Mouse (Mus musculus): ENCODE results near the gene 1700066M21Rik. TPM values are rescaled to one million over a fixed set of nuclear protein-coding genes. Genes with fewer than 3 reads are reported as not detected.

The 1700066M21Rik gene
- 9.5 and 10.5 TPM in 2 replicates for polyA plus RNA-seq (2016; fragmentation: Nextera tagmentation; extraction: Ambion mirVana)

DNA sequence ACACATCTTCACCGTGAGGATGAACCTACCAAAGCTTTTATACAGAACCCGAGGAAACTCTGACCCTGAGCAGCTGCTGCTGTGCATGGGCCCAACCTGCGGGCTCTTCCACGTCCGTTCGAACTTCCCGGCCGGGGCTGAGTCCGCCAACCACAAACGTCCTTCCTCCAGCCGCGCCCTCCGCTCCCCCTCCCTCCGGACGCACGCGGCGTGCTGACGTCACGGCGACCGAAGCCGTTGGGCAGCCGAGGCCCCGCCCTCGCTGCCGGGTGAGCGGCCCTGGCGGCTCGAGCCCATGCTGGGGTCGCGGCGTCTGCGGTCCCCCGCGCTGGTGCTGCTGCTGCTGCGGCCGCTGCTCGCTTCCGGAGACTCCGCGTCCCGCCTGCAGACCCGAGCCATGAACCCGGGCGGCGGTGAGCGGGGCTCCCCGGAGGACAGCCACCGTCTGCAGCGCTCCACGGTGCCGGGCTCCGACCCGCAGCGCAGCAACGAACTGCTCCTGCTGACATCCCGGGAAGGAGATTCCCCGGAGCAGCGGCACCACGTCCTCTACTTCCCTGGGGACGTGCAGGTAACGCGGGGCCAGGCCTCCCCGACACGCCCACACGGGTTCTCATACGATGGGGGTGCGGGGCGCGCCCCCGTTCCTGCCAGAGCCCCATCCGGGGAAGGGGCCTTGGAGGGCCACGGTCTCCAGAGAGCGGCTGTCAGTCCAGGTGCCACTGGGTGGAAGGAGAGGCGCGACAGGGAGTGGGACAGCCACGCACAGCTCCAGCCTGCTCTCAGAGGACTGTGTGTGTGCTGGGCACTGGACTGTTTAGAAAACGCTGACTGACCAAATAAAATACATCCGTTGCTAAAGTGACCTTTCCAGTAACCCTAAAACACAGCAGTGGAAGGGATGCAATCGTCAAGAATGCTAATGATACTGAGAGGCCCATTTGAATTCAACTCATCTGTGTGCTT lies at the start of gene 1700066M21Rik:
Gene 1700066M21Rik, plus strand, starts transcription at position 245 of the 966 bp plus-strand sequence.
- Histone ChIP-seq H3K27ac (peak within 1 kb of the TSS; percentile 90), H3K36me3 (0 out of 2 replicates have a peak, but pooled peaks cover 2% of the 10 kb centered on the region), H3K4me3 (peak within 1 kb of the TSS; percentile 79), H3K9me3 (replicated peaks) (no peaks in the 10 kb centered on the region), H3K4me1 (peaks cover 16% of the 10 kb centered on the region), H3K27me3 (ENCODE audit: low read depth, poor library complexity, severe bottlenecking) (no peaks in the 10 kb centered on the region)
- WGBS, result under 1% methylated on average over 70 of the region's 81 CpGs
- DNase-seq (ENCODE audit: low spot score), result peak; percentile 99

DNA sequence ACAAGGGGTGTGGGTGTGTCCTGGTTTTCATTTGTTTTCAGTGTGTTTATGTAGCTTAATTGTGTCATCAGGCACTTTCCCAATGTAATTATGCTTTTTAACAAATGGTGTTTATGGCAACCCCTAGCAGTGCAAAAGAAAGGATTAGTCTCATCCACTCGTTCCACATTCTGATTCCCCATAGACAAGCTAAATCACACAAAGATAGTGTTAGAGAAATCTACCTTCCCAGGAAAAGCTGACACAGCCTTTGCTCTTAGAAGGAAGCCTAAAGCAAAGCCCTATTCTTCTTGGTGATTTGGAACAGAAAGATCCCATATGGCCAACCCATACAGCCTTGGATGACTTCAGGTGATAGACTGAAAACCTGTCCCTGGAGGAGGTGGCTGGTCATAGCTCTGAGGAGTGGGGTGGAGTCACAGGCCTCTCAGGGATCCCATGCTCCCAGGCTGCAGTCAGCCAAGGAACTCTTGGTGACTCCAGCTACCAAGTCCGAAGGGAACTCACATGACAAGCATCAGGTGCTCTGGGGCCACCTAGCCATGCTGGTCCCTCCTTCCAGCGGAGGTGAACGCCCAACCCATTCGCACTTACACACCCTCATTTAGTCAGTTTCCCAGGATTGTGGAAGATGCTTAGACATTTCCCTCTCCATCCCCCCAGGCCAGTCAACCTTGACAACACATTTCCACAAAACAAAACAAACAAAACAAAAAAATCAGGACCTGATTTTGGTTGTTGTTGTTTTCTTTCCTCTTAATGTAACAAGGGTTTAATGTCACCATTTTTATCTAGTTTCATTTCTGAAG lies 47.9 kb upstream of the 1700066M21Rik start:
- Histone ChIP-seq H3K27me3 (ENCODE audit: low read depth, poor library complexity, severe bottlenecking) (no peaks in the 10 kb centered on the region), H3K36me3 (no peaks in the 10 kb centered on the region), H3K9me3 (replicated peaks) (no peaks in the 10 kb centered on the region), H3K4me1 (peaks cover 8% of the 10 kb centered on the region; the same call in 1 of the 2 replicates), H3K4me3 (no peak overlapping the region), H3K27ac (no peak overlapping the region)
- DNase-seq (ENCODE audit: low spot score), result no peak
- 75% methylated on average over 5 of the region's 5 CpGs for WGBS

DNA sequence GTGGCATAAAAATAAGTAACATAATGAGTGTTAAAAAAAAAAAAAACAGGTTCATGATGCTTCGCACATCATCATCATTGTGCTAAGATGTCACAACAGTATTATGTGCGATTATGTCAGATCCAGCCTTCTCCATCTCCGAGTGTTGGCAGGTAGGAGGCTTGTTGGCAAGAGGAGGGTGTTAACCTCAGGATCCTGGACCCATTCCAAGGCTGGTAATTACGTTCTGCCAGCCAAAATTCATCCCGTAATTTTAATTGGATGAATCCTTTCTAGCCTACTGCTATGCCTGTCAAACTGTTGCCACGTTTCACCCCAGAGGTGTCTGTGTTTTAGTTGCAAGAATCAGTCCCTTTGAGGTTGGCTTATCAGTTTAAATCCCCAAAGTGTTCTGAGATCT lies 47.2 kb upstream of the 1700066M21Rik start:
- Histone ChIP-seq H3K27ac (no peak overlapping the region), H3K4me3 (no peak overlapping the region), H3K27me3 (ENCODE audit: low read depth, poor library complexity, severe bottlenecking) (peaks cover 4% of the 10 kb centered on the region; the same call in 1 of the 2 replicates), H3K36me3 (no peaks in the 10 kb centered on the region), H3K4me1 (peaks cover 8% of the 10 kb centered on the region; the same call in 1 of the 2 replicates), H3K9me3 (replicated peaks) (no peaks in the 10 kb centered on the region)
- WGBS, result 89% methylated on average over 6 of the region's 6 CpGs
- DNase-seq (ENCODE audit: low spot score), result no peak

DNA sequence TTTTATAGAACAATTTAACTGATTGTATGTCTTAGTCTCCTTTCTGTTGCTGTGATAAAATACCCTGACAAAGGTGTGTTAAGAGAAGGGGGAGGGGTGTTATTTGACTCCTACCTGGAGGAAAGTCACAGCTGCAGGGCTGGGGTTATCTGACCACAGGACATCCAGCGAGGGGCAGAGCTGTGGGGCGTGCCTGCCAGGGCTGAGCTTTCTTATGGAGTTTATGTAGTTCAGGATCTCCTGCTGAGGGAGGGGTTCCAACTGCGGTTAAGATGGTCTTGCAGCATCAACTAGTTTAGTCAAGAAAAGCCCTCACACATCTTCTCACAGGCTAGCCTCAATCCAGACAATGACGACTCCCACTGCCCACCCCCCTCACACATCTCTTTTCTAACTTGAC lies 45.4 kb upstream of the 1700066M21Rik start:
- Histone ChIP-seq H3K4me3 (no peak overlapping the region), H3K27me3 (ENCODE audit: low read depth, poor library complexity, severe bottlenecking) (peaks cover 5% of the 10 kb centered on the region; the same call in 1 of the 2 replicates)
- DNase-seq (ENCODE audit: low spot score), result no peak

DNA sequence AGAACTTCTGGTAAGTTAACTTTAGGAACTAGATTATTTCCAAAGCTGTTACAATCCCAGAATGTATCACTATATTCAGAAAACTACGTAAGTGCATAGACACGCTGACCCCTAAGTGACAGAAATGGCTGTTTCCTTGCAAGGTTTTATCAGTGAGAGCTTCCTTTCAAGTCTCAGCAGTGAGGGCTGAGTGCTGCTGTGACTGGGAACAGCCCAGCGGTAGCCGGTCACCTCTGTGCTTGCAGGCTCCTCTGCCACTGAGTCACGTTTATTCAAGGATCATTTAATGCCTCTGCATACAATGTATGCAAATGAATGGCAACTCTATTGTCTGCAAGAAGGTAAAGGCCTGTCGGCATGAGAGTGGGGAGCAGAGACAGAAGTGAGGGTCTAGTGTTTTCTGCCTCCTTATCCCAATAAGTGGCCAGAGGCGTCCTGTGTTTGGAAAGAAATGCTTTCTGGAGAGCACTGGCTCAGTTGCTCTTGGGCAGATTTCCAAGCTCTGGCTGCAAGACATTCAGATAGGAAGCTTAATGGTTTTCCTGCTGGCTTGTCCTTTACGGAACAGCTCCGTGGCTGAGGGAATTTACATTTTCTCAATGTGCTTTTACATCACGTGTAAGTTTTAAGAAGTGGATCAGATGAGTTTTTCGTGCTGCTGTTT lies 43.7 kb upstream of the 1700066M21Rik start:
- 43% methylated on average over 11 of the region's 11 CpGs for WGBS
- H3K27ac ChIP-seq, result no peak overlapping the region

More for the DNA sequence above, 45.4 kb upstream of the 1700066M21Rik start:
- Histone ChIP-seq H3K27ac (no peak overlapping the region), H3K9me3 (replicated peaks) (no peaks in the 10 kb centered on the region), H3K4me1 (no peaks in the 10 kb centered on the region), H3K36me3 (no peaks in the 10 kb centered on the region)
- 14% methylated on average over 4 of the region's 4 CpGs for WGBS

DNA sequence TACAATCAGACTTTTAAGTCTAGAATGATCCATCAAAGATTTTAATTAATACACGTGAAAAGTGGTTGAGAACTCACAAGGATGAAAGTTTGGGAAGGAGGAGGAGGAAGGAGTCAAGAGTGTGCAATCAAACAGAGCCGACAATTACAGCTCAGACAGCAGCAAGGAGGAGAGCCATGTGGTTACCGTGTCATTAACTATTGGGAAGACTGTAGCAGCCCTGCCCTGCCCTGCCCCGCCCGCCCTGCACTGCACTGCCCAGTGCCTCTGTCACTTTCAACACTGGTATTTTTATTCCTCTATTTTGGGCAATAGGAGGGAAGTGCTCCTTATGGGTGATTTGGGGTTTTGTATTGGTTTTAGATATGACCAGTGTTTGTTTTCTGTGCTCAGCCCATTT lies 42.2 kb upstream of the 1700066M21Rik start:
- no peaks in the 10 kb centered on the region for H3K4me1 ChIP-seq
- H3K36me3 ChIP-seq, result no peaks in the 10 kb centered on the region
- no peak for DNase-seq (ENCODE audit: low spot score)
- no peak overlapping the region for H3K4me3 ChIP-seq
- whole genome bisulfite sequencing, result 65% methylated on average over 5 of the region's 5 CpGs
- no peaks in the 10 kb centered on the region for H3K9me3 ChIP-seq (replicated peaks)
- H3K27ac ChIP-seq, result no peak overlapping the region
- H3K27me3 ChIP-seq (ENCODE audit: low read depth, poor library complexity, severe bottlenecking), result peaks cover 5% of the 10 kb centered on the region; the same call in 1 of the 2 replicates

More for the DNA sequence above, 43.7 kb upstream of the 1700066M21Rik start:
- H3K36me3 ChIP-seq, result no peaks in the 10 kb centered on the region
- H3K4me3 ChIP-seq, result no peak overlapping the region
- peaks cover 5% of the 10 kb centered on the region; the same call in 1 of the 2 replicates for H3K27me3 ChIP-seq (ENCODE audit: low read depth, poor library complexity, severe bottlenecking)
- no peak for DNase-seq (ENCODE audit: low spot score)
- no peaks in the 10 kb centered on the region for H3K9me3 ChIP-seq (replicated peaks)
- H3K4me1 ChIP-seq, result no peaks in the 10 kb centered on the region

DNA sequence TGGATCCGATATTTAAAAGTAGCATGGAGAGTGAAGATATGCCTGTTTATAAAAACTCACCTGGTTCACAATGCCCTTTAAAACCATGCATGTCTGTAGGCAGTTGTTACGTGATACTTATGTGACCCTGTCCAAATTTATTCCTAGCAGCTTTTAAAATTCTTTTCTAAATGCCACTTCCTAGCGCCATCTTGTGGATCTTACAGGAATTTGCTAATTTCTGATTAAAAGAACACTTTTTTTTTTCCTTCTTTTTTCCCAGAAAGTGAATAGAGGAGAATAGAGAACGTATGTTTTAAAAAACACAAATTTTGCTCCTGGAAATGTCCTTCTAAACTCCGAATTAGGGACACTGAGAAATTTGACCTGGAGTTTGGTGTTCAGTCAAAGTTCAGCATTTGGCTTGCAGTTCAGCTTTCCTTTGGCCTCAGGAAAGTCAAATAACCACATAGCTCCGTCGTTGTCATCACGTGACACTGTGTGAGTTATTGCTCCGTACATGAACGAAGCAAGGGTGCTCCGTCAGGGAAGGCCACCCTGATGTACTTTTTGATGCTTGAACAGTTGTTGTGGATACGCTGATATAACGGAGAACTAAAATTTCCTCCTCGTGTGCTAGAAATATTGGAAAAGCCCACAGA lies 38.1 kb upstream of the 1700066M21Rik start:
- Histone ChIP-seq H3K4me3 (no peak overlapping the region), H3K27ac (no peak overlapping the region), H3K27me3 (ENCODE audit: low read depth, poor library complexity, severe bottlenecking) (peaks cover 5% of the 10 kb centered on the region; the same call in 1 of the 2 replicates), H3K4me1 (peaks cover 5% of the 10 kb centered on the region), H3K9me3 (replicated peaks) (no peaks in the 10 kb centered on the region), H3K36me3 (no peaks in the 10 kb centered on the region)
- DNase-seq (ENCODE audit: low spot score), result no peak
- 59% methylated on average over 14 of the region's 14 CpGs for WGBS

DNA sequence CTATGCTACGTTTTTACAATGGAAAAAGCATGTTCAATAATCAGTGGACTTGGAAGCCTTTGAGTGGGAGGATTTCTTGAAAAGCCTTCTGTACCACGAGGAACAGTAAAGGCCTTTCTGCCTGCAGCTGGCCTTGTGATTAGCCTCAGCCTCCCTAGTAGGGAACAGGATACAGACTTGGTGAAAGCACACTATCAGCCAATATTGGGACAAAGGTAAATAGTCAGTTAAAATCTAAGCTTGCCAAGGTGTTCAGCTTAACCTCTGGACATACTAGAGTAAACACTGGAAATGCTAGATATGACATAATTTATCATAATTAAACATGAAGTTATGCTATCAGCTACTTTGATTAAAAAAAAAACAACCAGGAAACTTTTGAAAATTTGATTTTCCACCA lies 36.2 kb upstream of the 1700066M21Rik start:
- DNase-seq (ENCODE audit: low spot score), result no peak
- no peaks in the 10 kb centered on the region for H3K36me3 ChIP-seq
- 43% methylated on average over 2 of the region's 2 CpGs for WGBS
- no peaks in the 10 kb centered on the region for H3K9me3 ChIP-seq (replicated peaks)
- H3K4me3 ChIP-seq, result no peak overlapping the region
- H3K27ac ChIP-seq, result no peak overlapping the region
- H3K4me1 ChIP-seq, result peaks cover 5% of the 10 kb centered on the region
- no peaks in the 10 kb centered on the region for H3K27me3 ChIP-seq (ENCODE audit: low read depth, poor library complexity, severe bottlenecking)

DNA sequence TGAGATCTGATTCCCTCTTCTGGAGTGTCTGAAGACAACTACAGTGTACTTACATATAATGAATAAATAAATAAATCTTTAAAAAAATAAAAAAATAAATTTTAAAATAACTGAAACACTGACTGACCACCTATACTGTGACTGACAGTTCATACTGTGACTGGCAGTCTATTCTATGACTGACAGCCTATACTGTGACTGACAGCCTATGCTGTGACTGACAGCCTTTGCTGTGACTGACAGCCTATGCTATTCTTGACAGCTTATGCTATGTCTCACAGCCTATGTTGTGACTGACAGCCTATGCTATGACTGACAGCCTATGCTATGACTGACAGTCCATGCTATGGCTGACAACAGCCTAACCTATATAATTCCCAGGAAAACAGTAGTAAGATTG lies 29.9 kb upstream of the 1700066M21Rik start:
- no peaks in the 10 kb centered on the region for H3K9me3 ChIP-seq (replicated peaks)
- H3K36me3 ChIP-seq, result no peaks in the 10 kb centered on the region
- no peak for DNase-seq (ENCODE audit: low spot score)
- H3K4me1 ChIP-seq, result peaks cover 9% of the 10 kb centered on the region
- no peak overlapping the region for H3K27ac ChIP-seq
- no peaks in the 10 kb centered on the region for H3K27me3 ChIP-seq (ENCODE audit: low read depth, poor library complexity, severe bottlenecking)
- H3K4me3 ChIP-seq, result no peak overlapping the region

DNA sequence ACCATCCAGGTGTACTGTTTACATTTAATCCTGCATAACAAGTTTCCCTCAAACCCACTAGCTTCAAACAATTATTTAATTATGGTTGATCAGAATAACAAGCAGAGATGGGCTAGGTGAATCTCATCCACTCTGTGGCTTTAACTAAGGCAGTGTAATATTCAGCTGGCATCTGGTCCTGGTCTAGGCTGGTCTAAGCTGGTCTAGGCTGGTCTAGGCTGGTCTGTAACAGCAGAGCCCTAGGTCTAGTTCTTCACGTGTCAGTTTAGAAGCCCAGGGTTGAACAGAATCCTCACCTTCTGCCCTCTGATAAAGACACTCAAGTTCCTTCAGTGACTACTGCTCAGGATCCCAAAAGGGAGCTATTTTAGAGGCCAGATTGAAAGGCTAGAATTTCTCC lies 25.5 kb upstream of the 1700066M21Rik start:
- no peaks in the 10 kb centered on the region for H3K36me3 ChIP-seq
- H3K4me1 ChIP-seq, result peaks cover 4% of the 10 kb centered on the region; the same call in 1 of the 2 replicates
- H3K9me3 ChIP-seq (replicated peaks), result no peaks in the 10 kb centered on the region
- H3K27ac ChIP-seq, result no peak overlapping the region
- no peak overlapping the region for H3K4me3 ChIP-seq
- no peak for DNase-seq (ENCODE audit: low spot score)
- 63% methylated on average over 1 of the region's 1 CpGs for WGBS
- no peaks in the 10 kb centered on the region for H3K27me3 ChIP-seq (ENCODE audit: low read depth, poor library complexity, severe bottlenecking)

DNA sequence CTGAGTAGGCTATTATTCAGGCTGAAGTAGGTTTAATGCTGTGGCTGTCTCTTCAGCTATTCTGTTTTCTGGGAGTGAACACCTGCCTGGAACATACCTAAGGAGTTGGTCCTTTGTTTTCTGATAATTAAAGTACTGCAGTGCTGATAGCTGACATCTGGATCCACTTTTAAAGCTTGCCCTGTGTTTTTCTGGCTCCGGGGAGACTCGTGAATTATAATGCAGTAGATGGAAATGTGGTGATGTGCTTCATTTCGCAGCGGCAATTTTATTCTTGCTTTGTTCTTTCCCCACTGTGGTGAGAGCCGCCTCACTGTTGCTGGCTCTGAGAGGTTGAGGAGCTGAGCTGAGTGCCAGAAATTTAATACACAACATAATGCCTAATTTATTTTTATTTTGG lies 18.9 kb upstream of the 1700066M21Rik start:
- 38% methylated on average over 5 of the region's 5 CpGs for WGBS
- Histone ChIP-seq H3K27ac (no peak overlapping the region), H3K9me3 (replicated peaks) (no peaks in the 10 kb centered on the region), H3K4me3 (no peak overlapping the region), H3K27me3 (ENCODE audit: low read depth, poor library complexity, severe bottlenecking) (no peaks in the 10 kb centered on the region), H3K4me1 (0 out of 2 replicates have a peak, but pooled peaks cover 6% of the 10 kb centered on the region), H3K36me3 (no peaks in the 10 kb centered on the region)
- DNase-seq (ENCODE audit: low spot score), result no peak

DNA sequence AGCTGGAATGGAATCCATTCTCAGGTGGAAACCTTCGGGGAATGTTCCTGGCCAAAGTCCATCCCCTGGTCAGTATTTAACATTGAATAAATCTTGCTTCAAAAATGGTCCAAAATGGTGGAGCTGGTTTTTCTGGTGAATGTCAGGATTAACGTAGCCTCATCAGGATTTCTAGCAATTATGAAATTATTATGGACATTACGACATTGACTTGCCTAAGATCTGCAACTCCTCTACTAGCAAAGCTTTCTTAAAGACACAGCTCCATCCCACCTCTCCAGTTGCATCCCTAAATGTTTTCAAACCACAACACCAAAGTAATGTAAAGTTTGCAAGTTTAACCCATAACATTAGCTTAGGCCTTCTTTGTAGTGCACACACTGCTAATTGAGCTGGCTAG lies 10.0 kb upstream of the 1700066M21Rik start:
- Histone ChIP-seq H3K27ac (no peak overlapping the region), H3K9me3 (replicated peaks) (no peaks in the 10 kb centered on the region), H3K27me3 (ENCODE audit: low read depth, poor library complexity, severe bottlenecking) (no peaks in the 10 kb centered on the region), H3K4me1 (no peaks in the 10 kb centered on the region), H3K4me3 (no peak overlapping the region), H3K36me3 (no peaks in the 10 kb centered on the region)
- DNase-seq (ENCODE audit: low spot score), result no peak
- 93% methylated on average over 3 of the region's 3 CpGs for WGBS
